Mouse (Mus musculus) spleen, postnatal 0 days (tissue): ENCODE data around the gene Lrfn3. TPM values are rescaled to one million over a fixed set of nuclear protein-coding genes. Genes with fewer than 3 reads are reported as not detected.

Experiments used
- polyA plus RNA-seq: library from polyadenylated mRNA; unstranded; fragments of >200 nt; fragmentation: Nextera tagmentation; extraction: Ambion mirVana; gene quantifications from 2 replicates; pipeline ENCODE4 v1.2.1, GENCODE M21; 2015

Lrfn3 gene
- 0.81 and 1.0 TPM in 2 replicates for polyA plus RNA-seq

GRCm38 (mm10) chr7:30362652-30363343 is at the start of gene Lrfn3:
TSS of gene Lrfn3 (minus strand) at chr7:30362772.

GRCm38 (mm10) chr7:30323795-30324194 is 38.8 kb downstream of the Lrfn3 start, which contains the start of gene Sdhaf1:
TSS of gene Sdhaf1 (minus strand) at chr7:30323895.

GRCm38 (mm10) chr7:30321539-30322284 is 40.9 kb downstream of the Lrfn3 start, which contains the start of gene E130208F15Rik:
TSS of gene E130208F15Rik (plus strand) at chr7:30321740.

GRCm38 (mm10) chr7:30314721-30315155 is 47.8 kb downstream of the Lrfn3 start, which contains the start of gene Syne4:
TSS of gene Syne4 (plus strand) at chr7:30314807.

GRCm38 (mm10) chr7:30308076-30309005 is 54.2 kb downstream of the Lrfn3 start, which contains the start of gene Alkbh6:
TSS of gene Alkbh6 (plus strand) at chr7:30308717.

Other genes starting within 250 kb of the Lrfn3 start
- gene Zfp382, start 240.8 kb downstream of the Lrfn3 start, polyA plus RNA-seq = 1.9 and 2.0 TPM in 2 replicates
- gene Zfp146, start 193.0 kb downstream of the Lrfn3 start, polyA plus RNA-seq = 6.0 and 7.1 TPM in 2 replicates
- gene Cox7a1, start 178.6 kb downstream of the Lrfn3 start, polyA plus RNA-seq = 1.4 and 2.1 TPM in 2 replicates
- gene Capns1, start 164.0 kb downstream of the Lrfn3 start, polyA plus RNA-seq = 72.4 and 74.1 TPM in 2 replicates
- gene Polr2i, start 130.8 kb downstream of the Lrfn3 start, polyA plus RNA-seq = 76.3 and 78.3 TPM in 2 replicates
- gene Tbcb, start 130.5 kb downstream of the Lrfn3 start, polyA plus RNA-seq = 75.0 and 79.1 TPM in 2 replicates
- gene Ovol3, start 127.0 kb downstream of the Lrfn3 start, polyA plus RNA-seq = not detected in 2 replicates
- 0.18 TPM in 2 replicates for gene Thap8, start 82.7 kb downstream of the Lrfn3 start, polyA plus RNA-seq
- 9.3 and 10.4 TPM in 2 replicates for gene Wdr62, start 82.4 kb downstream of the Lrfn3 start, polyA plus RNA-seq
- gene Clip3, start 71.0 kb downstream of the Lrfn3 start, polyA plus RNA-seq = 4.1 and 6.3 TPM in 2 replicates
- 22.7 and 26.0 TPM in 2 replicates for gene Alkbh6, start 54.1 kb downstream of the Lrfn3 start, polyA plus RNA-seq
- 2.6 and 3.4 TPM in 2 replicates for gene Syne4, start 48.0 kb downstream of the Lrfn3 start, polyA plus RNA-seq
- not detected in 2 replicates for gene E130208F15Rik, start 41.0 kb downstream of the Lrfn3 start, polyA plus RNA-seq
- gene Sdhaf1, start 38.9 kb downstream of the Lrfn3 start, polyA plus RNA-seq = 10.2 and 11.3 TPM in 2 replicates
- gene Tyrobp, start 51.0 kb upstream of the Lrfn3 start, polyA plus RNA-seq = 396 and 576 TPM in 2 replicates
- gene Hcst, start 57.1 kb upstream of the Lrfn3 start, polyA plus RNA-seq = 32.8 and 46.4 TPM in 2 replicates
- 4.5 and 5.9 TPM in 2 replicates for gene Nfkbid, start 59.0 kb upstream of the Lrfn3 start, polyA plus RNA-seq
- gene Aplp1, start 82.8 kb upstream of the Lrfn3 start, polyA plus RNA-seq = 2.0 and 2.3 TPM in 2 replicates
- gene Kirrel2, start 94.9 kb upstream of the Lrfn3 start, polyA plus RNA-seq = 0.04 and 0.23 TPM in 2 replicates
- 0.21 and 0.32 TPM in 2 replicates for gene Nphs1, start 95.5 kb upstream of the Lrfn3 start, polyA plus RNA-seq
- gene Prodh2, start 130.8 kb upstream of the Lrfn3 start, polyA plus RNA-seq = 0.10 TPM in 1 of 2 replicates, not detected in the other
- 3.5 TPM in 2 replicates for gene Arhgap33, start 172.3 kb upstream of the Lrfn3 start, polyA plus RNA-seq
- gene Hspb6, start 189.4 kb upstream of the Lrfn3 start, polyA plus RNA-seq = 14.6 and 14.7 TPM in 2 replicates
- 2.5 and 3.4 TPM in 2 replicates for gene Proser3, start 189.5 kb upstream of the Lrfn3 start, polyA plus RNA-seq
- gene Lin37, start 197.1 kb upstream of the Lrfn3 start, polyA plus RNA-seq = 38.8 and 42.2 TPM in 2 replicates
- gene U2af1l4, start 200.5 kb upstream of the Lrfn3 start, polyA plus RNA-seq = 61.2 and 70.3 TPM in 2 replicates
- gene Gm49396, start 200.6 kb upstream of the Lrfn3 start, polyA plus RNA-seq = 4.4 and 4.9 TPM in 2 replicates
- 105 and 115 TPM in 2 replicates for gene Psenen, start 200.9 kb upstream of the Lrfn3 start, polyA plus RNA-seq
- gene Igflr1, start 202.7 kb upstream of the Lrfn3 start, polyA plus RNA-seq = 2.4 and 2.9 TPM in 2 replicates
- 6.0 and 8.5 TPM in 2 replicates for gene Kmt2b, start 226.0 kb upstream of the Lrfn3 start, polyA plus RNA-seq
- gene Zbtb32, start 236.1 kb upstream of the Lrfn3 start, polyA plus RNA-seq = 0.21 and 0.22 TPM in 2 replicates